Mouse (Mus musculus): ENCODE results near the gene Ror2. TPM values are rescaled to one million over a fixed set of nuclear protein-coding genes. Genes with fewer than 3 reads are reported as not detected.
A peak's percentile ranks its signal among the peaks of the same experiment; 100 is the strongest.
"Not testable (repeated sequence)": the region's sequence is repeated elsewhere in the genome, so short reads cannot be mapped to it uniquely, and the experiment has no call there.

Ror2 gene
- 1 to 10 TPM; 4.4 to 5.4 TPM for total RNA-seq (2021)

GRCm38 (mm10) chr13:53285756-53286361, at the start of gene Ror2:
Ror2 (minus strand) TSS chr13:53286124.
- peak; percentile 77 for DNase-seq
- intact Hi-C loops (cut with DNase I), result loop anchor here (5.0 kb wide), 1 partner anchor 164 kb away; no protein-coding TSS in a partner anchor

- intact Hi-C loops (cut with DNase I), result no loop called here
- DNase-seq, result no peak
Measured at GRCm38 (mm10) chr13:53333769-53334168, 47.8 kb upstream of the Ror2 start.

GRCm38 (mm10) chr13:53330246-53330645, 44.3 kb upstream of the Ror2 start:
- intact Hi-C loops (cut with DNase I), result no loop called here
- no peak for DNase-seq

GRCm38 (mm10) chr13:53325531-53325930, 39.6 kb upstream of the Ror2 start:
- intact Hi-C loops (cut with DNase I), result no loop called here
- DNase-seq, result no peak

GRCm38 (mm10) chr13:53323661-53324060, 37.7 kb upstream of the Ror2 start:
- intact Hi-C loops (cut with DNase I), result no loop called here

GRCm38 (mm10) chr13:53320899-53321298, 35.0 kb upstream of the Ror2 start:
- intact Hi-C loops (cut with DNase I), result no loop called here
- no peak for DNase-seq

More at GRCm38 (mm10) chr13:53323661-53324060, 37.7 kb upstream of the Ror2 start:
- no peak for DNase-seq

- intact Hi-C loops (cut with DNase I), result no loop called here
- no peak for DNase-seq
Measured at GRCm38 (mm10) chr13:53316515-53317295, 30.8 kb upstream of the Ror2 start.

GRCm38 (mm10) chr13:53315757-53316156, 29.8 kb upstream of the Ror2 start:
- intact Hi-C loops (cut with DNase I), result not testable (repeated sequence)

GRCm38 (mm10) chr13:53310442-53310841, 24.5 kb upstream of the Ror2 start:
- no peak for DNase-seq
- intact Hi-C loops (cut with DNase I), result no loop called here

More at GRCm38 (mm10) chr13:53315757-53316156, 29.8 kb upstream of the Ror2 start:
- DNase-seq, result not testable (repeated sequence)

- intact Hi-C loops (cut with DNase I), result no loop called here
- peak; percentile 46 for DNase-seq
Measured at GRCm38 (mm10) chr13:53309661-53310160, 23.8 kb upstream of the Ror2 start.

GRCm38 (mm10) chr13:53309148-53309547, 23.2 kb upstream of the Ror2 start:
- intact Hi-C loops (cut with DNase I), result no loop called here
- no peak for DNase-seq

- intact Hi-C loops (cut with DNase I), result no loop called here
Measured at GRCm38 (mm10) chr13:53306836-53307235, 20.9 kb upstream of the Ror2 start.

GRCm38 (mm10) chr13:53305256-53305655, 19.3 kb upstream of the Ror2 start:
- no peak for DNase-seq
- intact Hi-C loops (cut with DNase I), result no loop called here

More at GRCm38 (mm10) chr13:53306836-53307235, 20.9 kb upstream of the Ror2 start:
- no peak for DNase-seq

- DNase-seq, result no peak
- intact Hi-C loops (cut with DNase I), result no loop called here
Measured at GRCm38 (mm10) chr13:53302688-53303087, 16.8 kb upstream of the Ror2 start.

GRCm38 (mm10) chr13:53293065-53293464, 7.1 kb upstream of the Ror2 start:
- intact Hi-C loops (cut with DNase I), result no loop called here
- DNase-seq, result no peak

GRCm38 (mm10) chr13:53292244-53292643, 6.3 kb upstream of the Ror2 start:
- intact Hi-C loops (cut with DNase I), result no loop called here
- DNase-seq, result no peak

- peak; percentile 59 for DNase-seq
- intact Hi-C loops (cut with DNase I), result loop anchor here (5.0 kb wide), 1 partner anchor 163 kb away; no protein-coding TSS in a partner anchor
Measured at GRCm38 (mm10) chr13:53285261-53285755, 616 bp downstream of the Ror2 start.

GRCm38 (mm10) chr13:53284740-53285191, 1.2 kb downstream of the Ror2 start:
- intact Hi-C loops (cut with DNase I), result loop anchor here (5.0 kb wide), 1 partner anchor 162 kb away; no protein-coding TSS in a partner anchor
- DNase-seq, result peak; percentile 12

GRCm38 (mm10) chr13:53281604-53282396, 4.1 kb downstream of the Ror2 start:
- no peak for DNase-seq
- intact Hi-C loops (cut with DNase I), result no loop called here

GRCm38 (mm10) chr13:53278908-53279307, 7.0 kb downstream of the Ror2 start:
- no peak for DNase-seq
- intact Hi-C loops (cut with DNase I), result no loop called here

GRCm38 (mm10) chr13:53276381-53276780, 9.5 kb downstream of the Ror2 start:
- no peak for DNase-seq
- intact Hi-C loops (cut with DNase I), result no loop called here
